Mouse (Mus musculus): Measurements from ENCODE around the gene Zfp277. TPM values are rescaled to one million over a fixed set of nuclear protein-coding genes. Genes with fewer than 3 reads are reported as not detected.

Zfp277 gene
- polyA plus RNA-seq (2016; fragmentation: Nextera tagmentation; extraction: Ambion mirVana) = 30.3 and 30.5 TPM in 2 replicates

DNA sequence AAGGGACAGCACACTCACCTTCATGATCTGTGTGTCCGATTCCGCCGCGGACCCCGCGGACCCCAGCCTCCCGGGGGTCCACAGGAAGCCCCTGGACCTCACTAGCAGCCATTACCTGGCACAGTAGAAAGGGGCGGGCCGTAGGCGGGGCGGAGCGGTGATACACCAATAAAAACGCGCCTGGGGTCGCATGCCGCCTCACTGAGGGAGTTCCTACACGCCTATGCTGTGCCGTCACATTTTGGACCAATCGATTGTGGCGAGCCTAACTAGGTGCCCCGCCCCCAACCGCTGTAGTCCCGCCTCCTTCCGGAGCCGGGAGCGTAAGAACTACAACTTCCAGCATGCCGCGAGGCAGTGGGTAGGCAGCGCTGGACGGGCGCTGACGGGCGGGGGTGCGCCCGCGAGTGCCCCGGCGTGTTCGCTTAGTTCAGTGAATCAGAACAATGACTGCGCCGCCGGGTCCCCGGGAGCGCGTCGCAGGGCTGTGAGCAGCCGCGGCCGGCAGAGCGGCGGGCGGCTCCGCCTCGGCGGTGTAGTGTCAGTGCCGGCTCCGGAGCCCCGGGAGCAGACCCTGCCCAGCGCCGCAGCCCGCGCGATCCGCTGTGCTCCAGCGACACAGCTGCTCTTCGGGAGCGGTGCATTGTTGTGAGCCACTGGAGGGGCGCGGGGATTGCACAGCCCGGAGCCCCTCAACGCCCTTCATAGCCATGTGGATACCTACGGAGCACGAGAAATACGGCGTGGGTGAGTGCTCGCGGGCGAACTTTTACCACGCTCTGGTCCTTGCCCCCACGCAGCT, at the start of gene Zfp277, which contains the start of gene Dock4:
Gene Zfp277 (minus strand): TSS at position 255 of the 802 bp plus-strand sequence.
Gene Dock4 (plus strand): TSS at position 305 of the 802 bp plus-strand sequence.
- H3K4me1 ChIP-seq = peaks cover 19% of the 10 kb centered on the region; the same call in 1 of the 2 replicates
- peak within 1 kb of the TSS; percentile 81 for H3K4me3 ChIP-seq
- no peaks in the 10 kb centered on the region for H3K27me3 ChIP-seq
- peak within 1 kb of the TSS; percentile 81 for H3K4me2 ChIP-seq (replicated peaks)
- peak within 1 kb of the TSS; percentile 82 for H3K9ac ChIP-seq (replicated peaks)
- no peaks in the 10 kb centered on the region for H3K36me3 ChIP-seq
- H3K9me3 ChIP-seq = no peaks in the 10 kb centered on the region
- H3K27ac ChIP-seq (replicated peaks) = peak within 1 kb of the TSS; percentile 94
- peak; percentile 99 for ATAC-seq (ENCODE audit: low FRiP score, low read depth)
- WGBS = under 1% methylated on average over 80 of the region's 80 CpGs

GRCm38 (mm10) chr12:40486047-40486837, 40.5 kb upstream of the Zfp277 start:
- Histone ChIP-seq H3K27ac (replicated peaks) (no peak overlapping the region), H3K9me3 (no peaks in the 10 kb centered on the region), H3K4me2 (replicated peaks) (no peak overlapping the region; the same call in 1 of the 2 replicates), H3K4me1 (peaks cover 27% of the 10 kb centered on the region), H3K9ac (replicated peaks) (no peak overlapping the region), H3K27me3 (peaks cover 6% of the 10 kb centered on the region; the same call in 1 of the 2 replicates), H3K4me3 (no peak overlapping the region), H3K36me3 (no peaks in the 10 kb centered on the region)
- no peak for ATAC-seq (ENCODE audit: low FRiP score, low read depth)
- 31% methylated on average over 12 of the region's 12 CpGs for WGBS

GRCm38 (mm10) chr12:40485210-40485609, 39.5 kb upstream of the Zfp277 start:
- Histone ChIP-seq H3K4me2 (replicated peaks) (no peak overlapping the region), H3K36me3 (no peaks in the 10 kb centered on the region), H3K27me3 (peaks cover 6% of the 10 kb centered on the region; the same call in 1 of the 2 replicates), H3K4me1 (peaks cover 27% of the 10 kb centered on the region), H3K4me3 (no peak overlapping the region), H3K9ac (replicated peaks) (no peak overlapping the region), H3K27ac (replicated peaks) (no peak overlapping the region), H3K9me3 (no peaks in the 10 kb centered on the region)
- WGBS = 87% methylated on average over 1 of the region's 1 CpGs
- ATAC-seq (ENCODE audit: low FRiP score, low read depth) = no peak

DNA sequence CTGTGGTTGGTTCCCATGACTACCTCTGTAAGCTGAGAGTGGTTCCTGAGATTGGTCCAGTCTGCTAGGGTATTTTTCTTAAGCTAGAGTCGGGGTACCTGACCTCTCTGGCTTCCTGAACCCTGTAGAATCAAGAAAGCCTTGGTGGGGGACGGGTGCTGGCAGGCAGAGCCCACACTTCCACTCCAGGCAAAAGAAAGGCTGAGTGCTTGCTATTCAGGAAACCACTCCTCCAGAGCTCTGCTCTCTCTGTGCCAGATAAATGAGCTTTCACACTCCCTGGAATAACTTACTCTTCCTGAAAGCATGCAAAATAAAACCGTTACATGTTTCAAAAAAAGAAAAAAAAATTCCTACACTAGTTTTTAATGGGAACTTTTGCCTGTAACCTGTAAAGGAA, 38.5 kb upstream of the Zfp277 start:
- no peak for ATAC-seq (ENCODE audit: low FRiP score, low read depth)
- H3K4me1 ChIP-seq = peaks cover 27% of the 10 kb centered on the region
- no peak overlapping the region for H3K9ac ChIP-seq (replicated peaks)
- no peak overlapping the region for H3K4me2 ChIP-seq (replicated peaks)
- no peak overlapping the region for H3K27ac ChIP-seq (replicated peaks)
- WGBS = 8% methylated on average over 3 of the region's 3 CpGs
- peaks cover 8% of the 10 kb centered on the region for H3K27me3 ChIP-seq
- H3K4me3 ChIP-seq = no peak overlapping the region
- H3K36me3 ChIP-seq = no peaks in the 10 kb centered on the region
- no peaks in the 10 kb centered on the region for H3K9me3 ChIP-seq

DNA sequence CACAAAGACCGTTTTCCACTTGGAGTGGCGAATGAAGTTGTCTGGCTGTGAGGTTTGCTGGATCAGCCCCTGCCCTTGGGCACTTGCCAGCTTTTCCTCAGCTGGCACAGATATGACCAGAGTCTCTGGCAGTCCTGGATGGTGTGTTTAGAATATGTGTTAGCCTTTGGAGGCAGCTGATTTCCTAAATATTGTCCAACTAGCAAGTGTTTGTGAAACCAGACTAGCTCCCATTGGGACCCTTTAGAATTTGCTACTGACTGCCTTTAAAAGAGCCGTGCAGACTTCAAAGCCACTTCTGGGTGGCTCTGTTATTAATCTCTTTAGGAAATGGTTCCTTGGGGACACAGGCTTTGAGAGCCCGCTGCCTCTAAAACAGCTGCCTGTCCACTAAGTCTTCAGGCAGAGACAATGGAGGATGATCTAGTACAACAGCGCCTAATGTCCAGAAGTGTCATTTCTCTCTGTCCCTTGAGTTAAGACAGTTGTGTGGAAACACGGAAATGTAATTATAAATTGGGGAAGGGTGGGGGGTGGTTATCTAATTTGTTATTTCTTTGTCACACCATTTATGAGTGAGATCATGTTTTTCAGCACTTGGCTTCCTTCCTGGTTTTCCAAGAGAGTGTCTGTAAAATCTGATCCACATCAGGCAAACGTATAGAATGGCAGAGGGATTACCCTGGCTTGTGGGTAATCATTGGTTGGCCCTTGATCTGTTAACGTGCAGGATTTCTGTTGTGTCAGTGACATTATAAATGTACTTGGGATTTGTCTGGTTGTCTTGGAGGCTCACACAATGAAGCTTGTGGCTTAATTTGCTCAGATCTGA, 32.1 kb upstream of the Zfp277 start:
- H3K27ac ChIP-seq (replicated peaks) = no peak overlapping the region; the same call in 1 of the 2 replicates
- H3K9me3 ChIP-seq = no peaks in the 10 kb centered on the region
- 16% methylated on average over 8 of the region's 8 CpGs for WGBS
- peak; percentile 53 for ATAC-seq (ENCODE audit: low FRiP score, low read depth)
- no peaks in the 10 kb centered on the region for H3K36me3 ChIP-seq
- no peak overlapping the region for H3K9ac ChIP-seq (replicated peaks)
- no peak overlapping the region for H3K4me3 ChIP-seq
- H3K27me3 ChIP-seq = peaks cover 4% of the 10 kb centered on the region; the same call in 1 of the 2 replicates
- 0 out of 2 replicates have a peak overlapping the region, but pooled peaks have one; percentile 2 for H3K4me2 ChIP-seq (replicated peaks)
- peaks cover 21% of the 10 kb centered on the region for H3K4me1 ChIP-seq

- 55% methylated on average over 2 of the region's 2 CpGs for WGBS
Observed at GRCm38 (mm10) chr12:40473709-40474108, 28.0 kb upstream of the Zfp277 start.

DNA sequence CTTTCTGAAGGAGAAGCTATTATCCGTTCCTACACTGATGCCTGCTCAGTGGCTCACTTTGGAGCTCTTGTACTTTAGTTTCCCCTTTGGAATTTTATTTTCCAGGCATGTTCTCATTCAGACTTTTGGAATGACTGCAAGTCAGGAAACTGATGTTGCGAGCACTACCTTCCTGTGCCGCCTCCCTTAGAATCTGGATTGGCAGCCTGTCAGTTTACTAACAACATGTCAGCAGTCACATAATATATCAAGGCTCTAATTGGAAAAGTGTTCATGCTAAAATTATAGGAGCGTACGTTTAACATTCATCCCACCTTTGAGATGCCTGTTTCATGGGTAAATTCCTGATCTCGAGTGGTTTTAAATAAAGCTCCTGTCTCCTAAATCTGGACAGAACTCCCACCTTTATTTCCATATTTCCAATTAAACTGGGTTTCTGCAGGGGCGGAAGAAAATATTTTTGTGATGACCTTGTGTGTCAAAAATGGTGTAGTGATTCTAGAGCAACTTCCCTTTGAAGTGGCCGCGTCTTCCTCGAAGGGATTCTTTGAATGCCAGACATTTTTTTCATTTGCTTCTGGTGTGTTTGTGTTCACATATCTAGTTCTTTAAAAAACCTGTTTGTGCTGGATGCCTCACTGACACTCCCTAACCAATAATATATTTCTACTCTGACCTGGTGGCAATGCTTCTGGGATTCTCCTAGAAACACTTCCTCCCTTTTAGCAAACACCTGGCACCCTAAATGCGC, 26.1 kb upstream of the Zfp277 start:
- H3K9ac ChIP-seq (replicated peaks) = no peak overlapping the region
- H3K4me1 ChIP-seq = peaks cover 14% of the 10 kb centered on the region
- WGBS = 79% methylated on average over 11 of the region's 11 CpGs
- H3K36me3 ChIP-seq = no peaks in the 10 kb centered on the region
- H3K27me3 ChIP-seq = 0 out of 2 replicates have a peak, but pooled peaks cover 4% of the 10 kb centered on the region
- no peaks in the 10 kb centered on the region for H3K9me3 ChIP-seq
- no peak overlapping the region for H3K27ac ChIP-seq (replicated peaks)
- H3K4me2 ChIP-seq (replicated peaks) = no peak overlapping the region
- no peak for ATAC-seq (ENCODE audit: low FRiP score, low read depth)
- H3K4me3 ChIP-seq = no peak overlapping the region

More at GRCm38 (mm10) chr12:40473709-40474108, 28.0 kb upstream of the Zfp277 start:
- 0 out of 2 replicates have a peak, but pooled peaks cover 4% of the 10 kb centered on the region for H3K27me3 ChIP-seq
- H3K27ac ChIP-seq (replicated peaks) = no peak overlapping the region
- H3K4me3 ChIP-seq = no peak overlapping the region
- no peak overlapping the region for H3K4me2 ChIP-seq (replicated peaks)
- ATAC-seq (ENCODE audit: low FRiP score, low read depth) = no peak
- peaks cover 23% of the 10 kb centered on the region for H3K4me1 ChIP-seq
- H3K9ac ChIP-seq (replicated peaks) = no peak overlapping the region
- H3K9me3 ChIP-seq = no peaks in the 10 kb centered on the region
- H3K36me3 ChIP-seq = no peaks in the 10 kb centered on the region

- WGBS = 81% methylated on average over 5 of the region's 5 CpGs
- H3K27me3 ChIP-seq = 0 out of 2 replicates have a peak, but pooled peaks cover 4% of the 10 kb centered on the region
- no peaks in the 10 kb centered on the region for H3K9me3 ChIP-seq
- no peak overlapping the region for H3K9ac ChIP-seq (replicated peaks)
- no peak overlapping the region for H3K27ac ChIP-seq (replicated peaks)
- H3K4me1 ChIP-seq = peaks cover 22% of the 10 kb centered on the region
- ATAC-seq (ENCODE audit: low FRiP score, low read depth) = no peak
- no peak overlapping the region for H3K4me3 ChIP-seq
- no peaks in the 10 kb centered on the region for H3K36me3 ChIP-seq
- no peak overlapping the region for H3K4me2 ChIP-seq (replicated peaks)
Observed at GRCm38 (mm10) chr12:40469009-40469408, 23.3 kb upstream of the Zfp277 start.

DNA sequence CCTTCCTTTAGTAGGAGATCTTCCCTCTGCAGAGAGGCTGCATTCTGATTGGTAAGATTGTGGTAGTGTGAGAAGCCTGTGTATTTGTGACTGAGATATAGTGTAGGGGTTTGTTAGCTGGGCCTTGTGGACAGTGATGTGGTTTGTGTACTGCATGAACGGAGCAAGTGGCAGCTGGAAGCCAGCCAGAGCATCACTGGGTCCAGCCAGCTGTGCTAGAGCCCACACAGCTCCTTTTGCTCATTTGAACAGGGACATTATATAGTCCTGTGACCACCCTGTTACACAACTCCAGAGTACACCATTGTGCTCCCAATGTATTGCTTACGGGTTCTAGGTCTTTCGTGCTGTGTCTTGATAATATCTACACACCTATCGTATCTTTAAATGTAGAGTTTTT, 22.5 kb upstream of the Zfp277 start:
- Histone ChIP-seq H3K4me1 (peaks cover 19% of the 10 kb centered on the region), H3K27ac (replicated peaks) (no peak overlapping the region), H3K9ac (replicated peaks) (no peak overlapping the region), H3K4me2 (replicated peaks) (no peak overlapping the region), H3K4me3 (no peak overlapping the region), H3K27me3 (0 out of 2 replicates have a peak, but pooled peaks cover 4% of the 10 kb centered on the region), H3K36me3 (no peaks in the 10 kb centered on the region), H3K9me3 (no peaks in the 10 kb centered on the region)
- no peak for ATAC-seq (ENCODE audit: low FRiP score, low read depth)
- 94% methylated on average over 4 of the region's 4 CpGs for WGBS

- H3K27ac ChIP-seq (replicated peaks) = no peak overlapping the region
- peak; percentile 44; the same call in 1 of the 2 replicates for ATAC-seq (ENCODE audit: low FRiP score, low read depth)
- 59% methylated on average over 6 of the region's 6 CpGs for WGBS
- no peaks in the 10 kb centered on the region for H3K36me3 ChIP-seq
- H3K9me3 ChIP-seq = no peaks in the 10 kb centered on the region
- peaks cover 16% of the 10 kb centered on the region for H3K4me1 ChIP-seq
- H3K27me3 ChIP-seq = no peaks in the 10 kb centered on the region; the same call in 1 of the 2 replicates
- no peak overlapping the region for H3K4me2 ChIP-seq (replicated peaks)
- H3K9ac ChIP-seq (replicated peaks) = no peak overlapping the region
- no peak overlapping the region for H3K4me3 ChIP-seq
Observed at GRCm38 (mm10) chr12:40464282-40464681, 18.6 kb upstream of the Zfp277 start.
